Mouse (Mus musculus) mature B cell (primary cell): Measurements from ENCODE around the gene Chmp1a.
"Not testable (repeated sequence)": the region's sequence is repeated elsewhere in the genome, so short reads cannot be mapped to it uniquely, and the experiment has no call there.

Source experiments
- in situ Hi-C: fragments of 300-500 bp; cut with MboI; formaldehyde crosslinking; loops from 2 replicates; pipeline ENCODE4 v1.14.3; 2019

The Chmp1a gene

DNA sequence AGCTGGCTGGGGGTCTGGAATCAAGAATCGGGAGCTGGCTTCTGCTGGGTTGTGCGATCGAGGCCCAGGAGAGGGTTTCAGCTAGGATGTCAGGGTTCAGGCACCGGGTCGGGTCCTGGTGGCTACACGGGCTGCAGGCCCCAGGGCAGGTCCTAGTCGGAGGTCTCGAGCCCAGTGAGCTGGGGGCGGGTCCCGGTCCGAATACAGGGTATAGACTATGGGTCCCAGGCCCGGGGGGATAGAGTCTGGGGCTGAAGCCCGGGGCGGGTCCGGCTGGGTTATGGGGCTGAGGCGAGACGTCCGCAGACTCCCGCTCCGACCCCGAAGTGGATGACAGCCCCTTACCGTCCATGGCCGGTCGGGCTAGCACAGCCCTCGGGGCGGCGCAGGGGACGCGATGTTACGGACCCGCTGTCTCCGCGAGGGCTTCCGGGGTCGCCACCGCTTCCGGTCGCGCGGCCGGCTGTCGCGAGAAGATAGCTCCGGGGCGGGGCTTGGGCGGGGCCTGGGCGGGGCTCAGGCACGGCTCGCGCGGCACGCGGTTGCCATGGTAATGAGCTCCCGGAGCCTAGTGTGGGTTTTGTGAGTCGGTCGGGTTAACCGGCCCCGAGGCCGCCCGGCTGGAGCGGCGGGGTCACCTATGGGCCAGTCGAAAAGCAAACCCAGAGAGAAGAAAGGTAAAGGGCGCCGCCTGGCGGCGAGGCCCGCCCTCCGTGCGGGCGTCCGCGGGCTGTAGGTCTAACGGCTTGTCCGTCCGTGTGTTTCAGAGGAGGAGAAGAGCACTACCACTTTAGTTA lies at the start of gene Chmp1a, which contains the start of gene Spata33:
Chmp1a (minus strand) TSS at position 443 of the 797 bp plus-strand sequence.
Spata33 (plus strand) TSS at position 512 of the 797 bp plus-strand sequence.
- in situ Hi-C loops = no loop called here

DNA sequence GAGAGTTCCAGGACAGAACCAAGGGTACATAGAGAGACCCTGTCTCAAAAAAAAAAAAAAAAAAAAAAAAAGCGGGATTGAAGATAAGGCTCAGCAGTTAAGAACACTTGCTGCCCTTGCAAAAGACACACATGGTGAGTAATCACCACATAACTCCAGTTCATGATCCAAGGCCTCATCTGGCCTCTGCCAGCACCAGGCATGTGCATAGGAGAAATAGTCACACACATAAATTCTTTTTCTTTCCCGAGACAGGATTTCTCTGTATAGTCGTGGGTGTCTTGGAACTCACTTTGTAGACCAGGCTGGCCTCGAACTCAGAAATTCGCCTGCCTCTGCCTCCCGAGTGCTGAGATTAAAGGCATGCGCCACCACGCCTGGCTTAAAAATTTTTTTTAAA lies 45.0 kb upstream of the Chmp1a start:
- in situ Hi-C loops = not testable (repeated sequence)

DNA sequence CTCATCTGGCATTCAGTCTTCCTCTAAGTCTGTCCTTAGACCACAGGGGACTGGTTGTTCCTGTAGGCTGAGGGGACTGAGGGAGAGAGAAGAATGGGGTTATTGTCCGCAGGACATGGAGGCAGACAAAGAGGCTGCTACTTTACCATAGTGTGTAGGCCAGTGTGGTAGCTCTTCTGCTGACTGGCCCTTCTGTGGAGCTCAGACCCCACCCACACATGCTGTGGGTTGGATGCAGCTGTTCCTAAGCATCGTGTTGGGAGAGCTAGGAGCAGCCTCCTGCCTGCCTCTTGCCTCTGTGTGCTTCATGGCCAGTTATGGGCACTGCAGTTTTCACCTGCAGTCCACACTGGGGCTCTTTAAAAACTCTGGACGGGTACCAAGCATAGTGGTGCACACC lies 44.6 kb upstream of the Chmp1a start:
- in situ Hi-C loops = no loop called here

DNA sequence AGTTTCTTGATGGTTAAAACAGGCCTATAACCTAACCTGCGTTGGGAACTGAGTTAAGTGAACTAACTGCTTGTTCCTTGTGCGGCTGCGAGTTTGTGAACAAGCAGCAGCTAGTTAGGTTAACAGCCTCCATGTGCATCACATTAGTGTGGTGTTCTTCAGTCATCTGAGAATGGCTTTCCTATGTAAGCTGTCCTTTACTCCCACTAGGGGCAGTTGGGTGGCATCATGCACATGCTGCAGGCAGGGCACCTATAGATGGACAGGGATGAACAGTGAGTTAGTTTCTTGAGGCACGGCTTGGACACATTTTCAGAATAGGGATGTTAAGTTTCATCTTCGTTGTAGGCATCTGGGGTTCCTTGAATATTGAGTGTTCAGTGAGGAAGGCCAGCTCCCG lies 42.6 kb upstream of the Chmp1a start:
- in situ Hi-C loops = no loop called here

DNA sequence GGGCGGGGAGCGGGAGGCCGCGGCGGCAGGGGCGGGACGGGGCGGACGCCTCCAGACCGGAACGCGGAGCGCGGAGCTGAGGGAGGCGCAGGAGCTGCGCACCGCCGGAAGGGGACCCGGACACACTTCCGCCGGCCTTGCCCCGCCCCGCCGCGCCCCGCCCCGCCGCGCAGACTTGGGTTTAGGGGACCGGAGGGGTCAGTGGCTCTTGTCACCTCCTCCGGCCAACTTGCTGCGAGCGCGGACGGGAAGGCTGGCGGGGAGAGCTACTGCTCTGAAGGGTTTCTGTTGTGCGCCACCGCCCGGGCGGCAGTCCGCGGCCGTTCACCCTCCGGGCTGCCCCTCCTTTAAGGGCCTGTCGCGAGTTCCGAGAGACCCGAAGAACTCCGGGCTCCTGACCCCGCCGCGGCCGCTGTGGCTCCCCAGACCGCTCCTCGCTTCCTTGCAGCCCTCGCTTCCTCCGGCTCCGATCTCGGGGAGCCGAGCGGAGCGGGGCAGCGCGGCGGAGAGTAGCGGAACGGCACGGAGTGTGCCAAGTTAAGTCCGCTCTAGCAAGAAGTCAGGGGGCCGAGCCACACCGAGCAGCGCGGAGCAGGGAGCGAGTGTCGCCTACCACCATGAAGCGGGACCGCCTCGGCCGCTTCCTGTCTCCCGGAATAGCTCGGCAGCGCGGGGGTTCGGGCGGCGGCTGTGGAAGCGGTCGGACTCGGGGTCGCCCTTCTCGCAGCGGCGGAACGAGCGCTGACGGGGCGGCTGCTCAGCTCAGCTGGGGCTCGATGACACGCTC lies 41.7 kb upstream of the Chmp1a start, which contains the start of the genes Zfp276 and Vps9d1:
Zfp276 (plus strand) TSS at position 97 of the 787 bp plus-strand sequence.
Vps9d1 (minus strand) TSS at position 250 of the 787 bp plus-strand sequence.
- in situ Hi-C loops = no loop called here

DNA sequence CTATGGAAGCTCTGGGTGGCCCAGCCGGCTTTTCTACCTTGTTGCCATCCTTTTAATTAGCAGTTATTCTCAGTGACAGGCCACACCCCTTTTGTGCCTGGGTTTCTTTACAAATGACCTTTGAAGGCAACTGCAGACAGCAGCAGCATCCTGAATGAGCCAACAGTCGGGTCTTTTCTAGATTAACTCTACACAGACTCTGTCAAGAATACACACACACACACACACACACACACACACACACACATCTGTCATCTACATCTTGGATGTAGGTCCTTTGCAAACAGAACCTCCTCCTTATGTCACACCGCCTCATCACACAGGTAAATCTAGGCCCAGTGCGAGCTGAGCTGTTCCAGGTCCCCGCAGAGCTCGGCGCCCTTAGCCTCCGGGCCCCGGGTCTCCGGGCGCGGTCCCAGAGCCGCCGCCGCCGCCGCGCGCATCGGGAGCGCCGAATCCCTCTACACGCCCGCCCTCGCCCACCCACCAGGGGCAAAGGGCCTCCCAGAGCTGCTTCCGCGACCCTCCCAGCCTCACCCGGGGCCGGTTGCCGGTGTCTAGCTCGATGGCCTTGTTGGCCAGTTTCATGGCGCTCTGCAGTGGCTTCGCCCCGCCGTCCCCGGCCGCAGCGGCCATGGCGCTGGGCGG lies 41.0 kb upstream of the Chmp1a start:
- in situ Hi-C loops = no loop called here

DNA sequence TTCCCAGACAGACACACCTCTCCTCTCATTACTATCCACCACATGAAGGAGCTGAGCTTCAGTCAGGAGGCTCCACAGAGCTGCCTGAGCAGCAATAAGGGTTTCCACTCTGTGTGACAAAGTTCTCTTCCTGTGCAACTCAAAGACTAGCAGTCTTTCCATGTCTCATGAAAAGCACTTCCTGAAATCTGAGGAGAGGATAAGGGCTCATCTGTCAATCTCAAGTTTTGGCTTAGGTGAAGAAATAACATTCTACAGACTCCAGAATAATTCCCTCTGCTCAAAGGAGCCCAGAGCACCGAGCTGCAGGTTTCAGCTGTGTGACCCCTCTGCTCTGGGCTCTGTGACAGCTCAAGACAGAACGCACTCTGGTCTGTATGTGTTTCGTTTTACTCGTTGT lies 40.4 kb upstream of the Chmp1a start:
- in situ Hi-C loops = no loop called here

DNA sequence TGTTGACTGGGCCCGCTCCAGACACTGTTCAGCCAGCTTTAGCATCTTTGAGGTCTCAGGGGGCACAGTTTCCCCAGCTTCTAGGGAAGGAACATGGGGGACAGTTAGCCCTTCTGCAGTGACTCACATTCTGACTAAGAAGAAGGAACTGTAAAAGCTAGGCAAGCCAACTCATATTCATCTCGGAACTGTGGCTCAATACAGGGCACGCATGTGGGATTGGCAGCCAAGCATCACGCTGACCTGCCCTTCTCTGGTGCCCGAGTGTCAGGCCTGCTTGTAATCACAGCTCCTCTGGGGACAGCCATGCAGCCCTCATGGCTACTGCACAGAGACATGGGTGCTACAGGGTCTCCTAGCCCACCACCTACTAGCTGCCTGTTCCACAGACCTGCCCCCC lies 38.4 kb upstream of the Chmp1a start:
- in situ Hi-C loops = no loop called here

DNA sequence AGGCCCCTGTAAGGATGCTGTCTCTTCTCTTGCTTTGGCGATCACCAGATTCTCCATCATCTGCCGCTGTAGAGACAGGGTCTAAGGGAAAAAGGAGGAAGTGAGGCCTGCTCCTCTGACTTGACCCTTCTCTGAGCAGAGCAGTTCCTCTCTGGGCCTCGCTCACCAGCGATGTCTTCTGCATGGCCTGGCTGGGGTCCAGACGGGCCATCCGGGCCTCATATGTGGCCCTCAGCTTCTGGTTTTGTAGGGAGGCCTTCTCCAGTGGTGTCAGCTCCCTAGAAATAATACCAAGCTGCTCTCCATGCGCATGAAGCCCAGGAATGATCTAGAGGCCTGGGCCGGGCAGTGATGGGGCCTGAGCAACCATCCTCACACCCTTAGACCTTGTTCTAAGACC lies 36.0 kb upstream of the Chmp1a start:
- in situ Hi-C loops = no loop called here

DNA sequence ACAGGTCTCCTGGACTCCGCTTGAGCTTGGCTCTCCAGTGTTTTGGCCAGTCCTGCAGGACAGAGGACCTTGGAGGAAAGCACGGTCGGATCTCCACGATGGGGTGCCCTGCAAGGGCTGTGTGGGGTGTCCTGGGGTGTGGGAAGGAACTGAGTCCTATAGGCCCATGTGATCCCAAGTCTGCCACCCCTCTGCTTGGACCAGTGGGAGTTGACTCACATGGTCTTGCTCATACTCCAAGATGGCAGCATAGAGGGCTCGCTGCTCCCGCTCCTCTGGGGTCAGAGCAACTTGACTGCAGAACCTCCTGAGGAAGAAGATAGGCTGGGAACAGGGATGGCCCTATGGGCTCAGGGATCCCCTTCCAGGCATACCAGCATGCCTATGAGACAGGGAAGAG lies 35.2 kb upstream of the Chmp1a start:
- in situ Hi-C loops = no loop called here

DNA sequence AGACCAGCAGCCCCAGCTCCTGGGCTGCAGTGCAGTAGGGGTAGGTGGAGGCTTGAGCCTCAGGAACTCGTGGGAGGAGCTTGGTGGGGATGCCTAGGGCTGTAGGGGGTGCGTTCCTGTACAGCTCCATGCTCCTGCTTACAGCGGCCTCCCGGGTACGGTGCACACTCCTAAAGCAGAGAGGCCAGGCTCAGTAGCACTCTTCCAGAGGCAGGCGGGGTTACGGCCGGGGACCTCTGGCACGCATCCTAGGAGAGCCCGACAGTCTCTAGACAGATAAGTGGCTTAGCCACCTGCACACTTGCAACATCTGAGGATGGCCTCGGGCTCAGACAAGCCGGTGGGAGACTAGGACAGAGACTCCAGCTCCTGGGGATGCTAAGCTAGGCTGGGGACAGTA lies 33.0 kb upstream of the Chmp1a start:
- in situ Hi-C loops = no loop called here

DNA sequence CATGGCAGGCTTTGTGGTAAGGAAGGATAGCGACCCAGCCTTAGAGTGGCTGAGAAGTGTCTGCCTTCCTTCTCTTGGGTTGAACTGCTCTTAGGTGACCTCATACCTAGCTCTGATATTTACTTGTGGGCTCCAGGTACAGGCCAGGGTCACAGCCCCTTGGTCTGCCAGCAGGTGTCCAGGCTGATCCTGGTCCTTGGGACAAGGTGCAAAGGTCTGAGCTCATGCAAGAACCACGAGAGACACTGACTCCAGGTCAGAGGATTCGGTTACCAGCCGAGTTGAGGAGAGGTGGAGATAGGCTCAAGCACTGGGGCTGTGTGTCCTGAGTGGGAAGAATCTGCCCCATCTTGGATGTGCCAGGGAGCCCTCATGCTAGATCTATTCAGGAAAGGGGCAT lies 31.8 kb upstream of the Chmp1a start:
- in situ Hi-C loops = no loop called here

DNA sequence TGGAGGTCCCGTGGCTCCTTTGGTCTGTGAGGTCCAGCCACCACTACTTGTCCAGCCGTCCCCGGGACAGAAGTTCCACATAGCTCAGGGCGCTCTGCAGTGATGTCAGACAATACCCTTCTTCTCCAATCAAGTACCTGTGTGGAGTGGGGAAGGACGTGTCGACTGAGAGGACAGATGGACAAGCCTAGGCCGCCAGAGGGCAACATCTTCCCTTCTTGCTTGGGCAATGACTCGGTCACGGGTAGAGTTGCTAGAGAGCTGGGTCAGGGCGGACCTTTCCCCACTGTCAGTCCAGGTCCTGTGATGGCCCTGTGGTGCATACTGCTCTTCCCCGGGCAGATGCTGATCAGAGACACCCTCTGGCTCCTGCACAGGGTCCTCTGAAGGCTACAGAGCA lies 30.5 kb upstream of the Chmp1a start:
- in situ Hi-C loops = no loop called here

DNA sequence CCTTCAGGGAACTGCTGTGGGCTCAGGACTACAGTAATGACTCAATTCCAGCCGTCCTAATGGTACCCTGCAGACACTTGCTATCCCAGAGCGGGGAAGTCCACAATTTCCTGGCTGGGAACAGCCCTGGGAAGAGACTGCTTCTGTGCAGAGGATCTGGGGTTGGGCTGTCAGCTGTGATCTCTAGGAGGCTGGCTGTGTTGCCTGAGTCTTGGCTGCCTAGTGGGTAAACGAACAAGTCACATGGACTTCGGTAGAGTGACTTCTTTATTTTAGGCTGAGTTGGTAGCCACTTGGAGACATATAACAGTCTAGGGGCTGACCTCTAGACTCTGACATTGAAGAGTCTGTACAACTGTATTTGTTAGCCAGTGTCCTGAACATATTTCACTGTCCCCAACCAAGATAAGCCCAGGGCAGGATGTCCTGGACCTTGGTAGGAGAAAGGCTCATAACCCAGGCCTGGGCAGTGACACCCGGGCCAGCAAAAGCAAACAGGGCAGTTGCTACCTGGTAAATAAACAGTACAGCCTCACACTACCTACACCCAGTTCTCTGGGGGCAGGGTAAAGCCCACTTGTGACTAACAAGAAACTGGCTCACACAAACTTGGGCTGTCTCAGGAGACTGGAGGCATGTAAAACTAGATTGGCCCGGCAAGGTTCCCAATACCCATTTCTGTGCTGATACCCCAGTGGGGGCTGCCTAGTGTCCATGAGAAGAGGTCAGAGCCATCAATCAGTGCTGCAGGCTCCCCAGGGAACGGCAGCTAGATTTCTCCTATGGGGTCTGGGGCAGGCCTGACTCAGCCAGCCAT lies 29.8 kb upstream of the Chmp1a start:
- in situ Hi-C loops = no loop called here

DNA sequence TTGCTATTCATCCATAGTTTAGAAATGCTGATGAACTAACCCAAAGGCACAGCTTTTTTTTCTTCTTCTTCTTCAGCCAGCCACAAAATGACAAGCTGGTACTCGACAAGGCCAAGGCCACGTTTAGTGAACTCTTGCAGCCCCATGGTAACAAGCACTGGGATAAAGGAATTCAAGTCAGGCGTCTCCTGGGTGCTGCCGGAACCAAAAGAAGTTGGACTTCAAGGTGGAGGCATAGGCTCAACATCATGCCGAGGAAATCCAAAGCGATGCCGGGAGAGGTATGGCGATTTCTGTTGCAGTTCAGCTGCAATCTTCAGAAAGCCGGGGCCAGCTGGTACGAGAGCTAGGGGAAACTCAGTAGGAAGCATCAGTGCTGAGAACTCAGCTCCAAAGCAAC lies 26.8 kb upstream of the Chmp1a start:
- in situ Hi-C loops = no loop called here

DNA sequence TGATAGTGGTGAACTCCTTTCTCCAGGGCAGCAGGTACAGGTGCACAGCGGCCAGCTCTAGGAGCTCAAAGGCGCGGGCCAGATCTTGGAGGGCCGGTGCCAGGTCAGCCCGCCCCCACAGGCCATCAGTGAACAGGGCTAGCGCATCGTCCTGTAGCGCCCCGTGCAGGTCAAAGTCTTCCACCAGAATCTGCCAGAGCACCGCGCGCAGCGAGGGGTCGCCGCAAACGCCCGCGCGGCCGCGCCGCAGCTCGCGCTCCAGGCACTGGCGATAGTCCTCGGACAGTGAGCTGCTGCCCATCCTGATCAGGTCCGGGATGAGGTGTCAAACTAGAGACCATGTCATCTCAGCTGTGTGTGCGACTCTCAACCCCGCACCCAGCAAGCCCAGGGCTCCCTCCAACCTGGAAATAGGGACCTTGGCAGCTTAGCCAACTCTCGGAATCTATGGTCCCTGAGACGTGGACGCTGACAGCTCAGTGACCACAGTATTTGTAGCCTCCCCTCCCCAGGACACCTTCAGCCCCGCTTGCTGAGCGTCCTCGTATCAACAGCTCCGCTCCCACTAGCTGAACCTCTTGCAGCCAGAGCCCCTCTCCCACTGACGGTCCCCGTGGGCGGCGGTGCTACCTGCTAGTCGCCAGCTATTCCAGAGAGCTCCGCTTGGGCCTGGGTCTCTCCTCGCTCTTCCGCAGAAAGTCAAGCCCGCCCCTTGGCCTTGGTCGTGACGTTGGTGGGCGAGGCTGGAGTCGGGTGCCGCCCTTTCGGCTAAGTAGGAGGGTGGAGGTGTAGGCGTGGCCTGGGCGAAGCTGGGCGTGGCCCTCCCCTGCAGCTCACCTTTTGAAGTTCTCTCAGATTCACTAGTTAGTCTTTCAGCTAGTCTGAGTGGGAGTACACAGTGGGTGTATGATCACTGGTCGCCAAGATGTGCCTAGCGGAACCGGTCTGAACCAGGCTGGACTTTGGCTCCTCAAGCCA lies 23.2 kb upstream of the Chmp1a start, which contains the start of gene Spata2l:
Spata2l (minus strand) TSS at position 714 of the 978 bp plus-strand sequence.
- in situ Hi-C loops = no loop called here

DNA sequence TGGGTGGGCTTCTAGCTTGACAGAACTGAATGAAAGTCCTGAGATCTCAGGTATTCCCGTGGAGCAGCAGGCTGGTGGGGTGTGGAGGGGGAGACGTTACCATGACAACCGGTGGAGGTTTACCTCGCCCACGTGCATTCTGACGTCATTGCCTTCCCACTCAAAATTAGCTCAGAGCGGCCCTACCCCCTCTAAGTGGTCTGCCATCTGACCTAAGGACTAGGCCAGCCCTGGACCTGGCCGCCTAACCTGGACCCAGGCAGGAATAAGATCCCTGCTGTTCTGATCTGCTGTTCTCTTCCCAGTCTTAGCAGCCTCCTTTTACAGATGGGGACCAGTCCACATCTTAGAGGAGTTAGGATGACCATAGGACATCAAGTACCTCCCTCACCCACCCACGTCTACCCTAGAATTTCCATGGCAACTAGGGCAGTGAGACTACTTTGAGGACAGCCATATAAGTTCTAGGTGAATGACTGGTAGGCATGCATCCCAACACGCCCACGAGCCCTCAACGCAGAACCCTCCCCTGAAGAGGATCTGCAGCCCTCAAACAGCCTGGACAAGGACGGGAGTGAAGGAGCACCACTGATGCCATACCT lies 22.5 kb upstream of the Chmp1a start:
- in situ Hi-C loops = no loop called here

DNA sequence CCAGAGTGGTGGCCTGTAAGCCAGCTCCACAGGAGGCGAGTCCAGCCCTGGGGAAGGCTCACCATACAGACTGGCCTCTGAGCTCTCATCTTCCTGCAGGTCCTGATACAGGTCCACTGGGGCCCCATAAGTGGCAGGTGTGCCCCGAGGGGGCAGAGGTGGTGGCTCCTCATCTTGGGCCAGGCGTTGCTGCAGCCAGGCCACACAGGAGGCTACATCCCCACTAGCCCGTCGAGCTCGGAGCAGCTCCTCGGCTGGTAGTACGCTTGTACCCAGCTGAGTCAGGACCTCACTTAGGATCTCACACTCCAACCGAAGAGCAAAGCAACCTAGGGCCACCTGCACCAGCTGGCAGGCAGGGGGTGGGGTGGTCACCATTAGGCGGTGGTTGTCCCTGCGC lies 21.2 kb upstream of the Chmp1a start:
- in situ Hi-C loops = no loop called here

DNA sequence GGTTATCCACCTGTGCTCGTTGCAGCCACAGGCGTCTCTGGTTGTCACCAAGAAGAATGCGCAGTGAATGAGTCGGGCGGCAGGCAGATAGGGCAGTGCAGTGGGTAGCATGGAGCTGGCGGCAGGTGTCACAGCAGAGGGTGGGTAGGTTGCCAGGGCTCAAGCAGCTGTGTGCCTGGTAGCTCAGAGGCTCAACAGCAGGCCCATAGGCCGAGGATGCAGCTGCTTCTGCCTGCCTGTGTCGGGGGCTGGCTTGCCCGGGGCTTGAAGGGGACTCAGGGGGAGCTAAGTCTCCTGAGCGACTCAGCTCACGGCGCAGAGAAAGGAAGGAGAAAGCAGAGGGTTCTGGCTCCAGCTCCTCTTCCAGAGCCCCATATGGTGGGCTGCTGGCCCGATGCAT lies 20.7 kb upstream of the Chmp1a start:
- in situ Hi-C loops = no loop called here

DNA sequence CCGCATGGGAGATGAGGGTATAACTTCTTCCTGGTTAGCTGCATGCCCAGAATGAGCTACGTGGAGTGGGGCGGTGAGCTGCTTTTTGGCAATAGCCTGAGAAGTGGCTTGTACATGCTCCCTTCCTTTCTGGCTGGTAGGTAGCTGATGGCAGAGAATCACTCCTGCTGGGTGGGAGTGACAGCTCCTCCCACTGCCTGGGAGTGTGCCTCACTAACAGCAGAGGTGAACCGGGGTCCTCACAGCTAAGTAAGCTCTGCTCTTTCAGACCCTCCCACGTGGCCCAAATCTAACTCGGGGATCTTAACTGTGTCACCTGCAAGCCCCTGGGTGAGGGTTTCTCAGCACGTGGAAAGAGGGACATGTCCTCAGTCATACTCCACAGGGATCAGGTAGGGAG lies 20.0 kb upstream of the Chmp1a start:
- in situ Hi-C loops = no loop called here
